Mouse (Mus musculus): Measurements from ENCODE around the gene Hist1h2ac. TPM values are rescaled to one million over a fixed set of nuclear protein-coding genes. Genes with fewer than 3 reads are reported as not detected.

Gene Hist1h2ac
- 0.79 and 0.84 TPM in 2 replicates for polyA plus RNA-seq (2014; fragmentation: Nextera tagmentation; extraction: Ambion mirVana)

- peak; percentile 99 for ATAC-seq (ENCODE audit: low FRiP score)
- H3K9me3 ChIP-seq (ENCODE audit: control insufficient read depth, low read length): no peaks in the 10 kb centered on the region
Measured at GRCm38 (mm10) chr13:23683755-23684281, at the start of gene Hist1h2ac, which contains the start of gene Hist1h2bc. Gene Hist1h2ac, minus strand, starts transcription at chr13:23683948. Gene Hist1h2bc, plus strand, starts transcription at chr13:23684199.

GRCm38 (mm10) chr13:23732156-23732804 is 48.5 kb upstream of the Hist1h2ac start:
- ATAC-seq (ENCODE audit: low FRiP score): no peak
- DNase-seq (ENCODE audit: low spot score): no peak
- WGBS: 27% methylated on average over 8 of the region's 8 CpGs

More at GRCm38 (mm10) chr13:23683755-23684281, at the start of gene Hist1h2ac, which contains the start of gene Hist1h2bc:
- Histone ChIP-seq H3K27ac (ENCODE audit: low read depth, low read length) (peak within 1 kb of the TSS; percentile 95), H3K4me2 (replicated peaks; ENCODE audit: low read depth, low read length) (peak within 1 kb of the TSS; percentile 76), H3K4me1 (replicated peaks; ENCODE audit: control insufficient read depth, insufficient read depth, low read length) (peaks cover 2% of the 10 kb centered on the region; the same call in 1 of the 2 replicates), H3K36me3 (ENCODE audit: control insufficient read depth, insufficient read depth, low read length) (no peaks in the 10 kb centered on the region), H3K4me3 (ENCODE audit: low read depth, low read length) (peak within 1 kb of the TSS; percentile 43), H3K9ac (ENCODE audit: low read depth, low read length) (peak within 1 kb of the TSS; percentile 66), H3K27me3 (ENCODE audit: control insufficient read depth, insufficient read depth, low read length) (no peaks in the 10 kb centered on the region)
- peak; percentile 89 for DNase-seq (ENCODE audit: low spot score)
- WGBS: 0% methylated on average over 29 of the region's 32 CpGs

GRCm38 (mm10) chr13:23730479-23730878 is 46.7 kb upstream of the Hist1h2ac start:
- no peaks in the 10 kb centered on the region for H3K27me3 ChIP-seq (ENCODE audit: control insufficient read depth, insufficient read depth, low read length)
- no peak overlapping the region for H3K27ac ChIP-seq (ENCODE audit: low read depth, low read length)
- H3K9me3 ChIP-seq (ENCODE audit: control insufficient read depth, low read length): no peaks in the 10 kb centered on the region
- H3K4me2 ChIP-seq (replicated peaks; ENCODE audit: low read depth, low read length): no peak overlapping the region
- ATAC-seq (ENCODE audit: low FRiP score): no peak
- H3K36me3 ChIP-seq (ENCODE audit: control insufficient read depth, insufficient read depth, low read length): no peaks in the 10 kb centered on the region
- H3K9ac ChIP-seq (ENCODE audit: low read depth, low read length): no peak overlapping the region
- WGBS: 40% methylated on average over 8 of the region's 8 CpGs
- H3K4me1 ChIP-seq (replicated peaks; ENCODE audit: control insufficient read depth, insufficient read depth, low read length): no peaks in the 10 kb centered on the region
- no peak overlapping the region for H3K4me3 ChIP-seq (ENCODE audit: low read depth, low read length)
- DNase-seq (ENCODE audit: low spot score): no peak

More at GRCm38 (mm10) chr13:23732156-23732804, 48.5 kb upstream of the Hist1h2ac start:
- Histone ChIP-seq H3K9me3 (ENCODE audit: control insufficient read depth, low read length) (no peaks in the 10 kb centered on the region), H3K4me3 (ENCODE audit: low read depth, low read length) (no peak overlapping the region), H3K27ac (ENCODE audit: low read depth, low read length) (no peak overlapping the region), H3K4me1 (replicated peaks; ENCODE audit: control insufficient read depth, insufficient read depth, low read length) (no peaks in the 10 kb centered on the region), H3K27me3 (ENCODE audit: control insufficient read depth, insufficient read depth, low read length) (no peaks in the 10 kb centered on the region), H3K36me3 (ENCODE audit: control insufficient read depth, insufficient read depth, low read length) (no peaks in the 10 kb centered on the region), H3K9ac (ENCODE audit: low read depth, low read length) (no peak overlapping the region), H3K4me2 (replicated peaks; ENCODE audit: low read depth, low read length) (no peak overlapping the region)

- Histone ChIP-seq H3K9me3 (ENCODE audit: control insufficient read depth, low read length) (no peaks in the 10 kb centered on the region), H3K27ac (ENCODE audit: low read depth, low read length) (no peak overlapping the region), H3K4me2 (replicated peaks; ENCODE audit: low read depth, low read length) (no peak overlapping the region), H3K4me1 (replicated peaks; ENCODE audit: control insufficient read depth, insufficient read depth, low read length) (no peaks in the 10 kb centered on the region), H3K36me3 (ENCODE audit: control insufficient read depth, insufficient read depth, low read length) (no peaks in the 10 kb centered on the region), H3K27me3 (ENCODE audit: control insufficient read depth, insufficient read depth, low read length) (no peaks in the 10 kb centered on the region), H3K4me3 (ENCODE audit: low read depth, low read length) (no peak overlapping the region), H3K9ac (ENCODE audit: low read depth, low read length) (no peak overlapping the region)
- 92% methylated on average over 5 of the region's 5 CpGs for WGBS
- ATAC-seq (ENCODE audit: low FRiP score) (no peak), DNase-seq (ENCODE audit: low spot score) (no peak)
Measured at GRCm38 (mm10) chr13:23729706-23730105, 46.0 kb upstream of the Hist1h2ac start.

- WGBS: 92% methylated on average over 9 of the region's 9 CpGs
- no peak for ATAC-seq (ENCODE audit: low FRiP score)
Measured at GRCm38 (mm10) chr13:23729192-23729525, 45.4 kb upstream of the Hist1h2ac start.

GRCm38 (mm10) chr13:23728472-23729191 is 44.9 kb upstream of the Hist1h2ac start:
- Histone ChIP-seq H3K36me3 (ENCODE audit: control insufficient read depth, insufficient read depth, low read length) (no peaks in the 10 kb centered on the region), H3K27me3 (ENCODE audit: control insufficient read depth, insufficient read depth, low read length) (no peaks in the 10 kb centered on the region), H3K9ac (ENCODE audit: low read depth, low read length) (no peak overlapping the region), H3K4me1 (replicated peaks; ENCODE audit: control insufficient read depth, insufficient read depth, low read length) (no peaks in the 10 kb centered on the region), H3K4me3 (ENCODE audit: low read depth, low read length) (no peak overlapping the region), H3K9me3 (ENCODE audit: control insufficient read depth, low read length) (no peaks in the 10 kb centered on the region), H3K27ac (ENCODE audit: low read depth, low read length) (no peak overlapping the region), H3K4me2 (replicated peaks; ENCODE audit: low read depth, low read length) (no peak overlapping the region)
- 84% methylated on average over 18 of the region's 18 CpGs for WGBS
- ATAC-seq (ENCODE audit: low FRiP score) (no peak), DNase-seq (ENCODE audit: low spot score) (no peak)

More at GRCm38 (mm10) chr13:23729192-23729525, 45.4 kb upstream of the Hist1h2ac start:
- Histone ChIP-seq H3K9me3 (ENCODE audit: control insufficient read depth, low read length) (no peaks in the 10 kb centered on the region), H3K9ac (ENCODE audit: low read depth, low read length) (no peak overlapping the region), H3K27me3 (ENCODE audit: control insufficient read depth, insufficient read depth, low read length) (no peaks in the 10 kb centered on the region), H3K4me1 (replicated peaks; ENCODE audit: control insufficient read depth, insufficient read depth, low read length) (no peaks in the 10 kb centered on the region), H3K27ac (ENCODE audit: low read depth, low read length) (no peak overlapping the region), H3K4me2 (replicated peaks; ENCODE audit: low read depth, low read length) (no peak overlapping the region), H3K36me3 (ENCODE audit: control insufficient read depth, insufficient read depth, low read length) (no peaks in the 10 kb centered on the region), H3K4me3 (ENCODE audit: low read depth, low read length) (no peak overlapping the region)
- no peak for DNase-seq (ENCODE audit: low spot score)

GRCm38 (mm10) chr13:23725213-23725612 is 41.5 kb upstream of the Hist1h2ac start:
- H3K27me3 ChIP-seq (ENCODE audit: control insufficient read depth, insufficient read depth, low read length): no peaks in the 10 kb centered on the region
- H3K36me3 ChIP-seq (ENCODE audit: control insufficient read depth, insufficient read depth, low read length): no peaks in the 10 kb centered on the region
- no peak overlapping the region for H3K4me2 ChIP-seq (replicated peaks; ENCODE audit: low read depth, low read length)
- no peak overlapping the region for H3K4me3 ChIP-seq (ENCODE audit: low read depth, low read length)
- 20% methylated on average over 1 of the region's 1 CpGs for WGBS
- no peaks in the 10 kb centered on the region for H3K4me1 ChIP-seq (replicated peaks; ENCODE audit: control insufficient read depth, insufficient read depth, low read length)
- DNase-seq (ENCODE audit: low spot score): no peak
- no peak overlapping the region for H3K9ac ChIP-seq (ENCODE audit: low read depth, low read length)
- H3K27ac ChIP-seq (ENCODE audit: low read depth, low read length): no peak overlapping the region
- ATAC-seq (ENCODE audit: low FRiP score): no peak
- no peaks in the 10 kb centered on the region for H3K9me3 ChIP-seq (ENCODE audit: control insufficient read depth, low read length)

- no peaks in the 10 kb centered on the region for H3K9me3 ChIP-seq (ENCODE audit: control insufficient read depth, low read length)
- H3K9ac ChIP-seq (ENCODE audit: low read depth, low read length): no peak overlapping the region
- H3K4me1 ChIP-seq (replicated peaks; ENCODE audit: control insufficient read depth, insufficient read depth, low read length): no peaks in the 10 kb centered on the region
- no peak for DNase-seq (ENCODE audit: low spot score)
- no peak overlapping the region for H3K4me2 ChIP-seq (replicated peaks; ENCODE audit: low read depth, low read length)
- no peaks in the 10 kb centered on the region for H3K27me3 ChIP-seq (ENCODE audit: control insufficient read depth, insufficient read depth, low read length)
- no peak overlapping the region for H3K27ac ChIP-seq (ENCODE audit: low read depth, low read length)
- no peak overlapping the region for H3K4me3 ChIP-seq (ENCODE audit: low read depth, low read length)
- WGBS: 90% methylated on average over 4 of the region's 4 CpGs
- ATAC-seq (ENCODE audit: low FRiP score): no peak
- H3K36me3 ChIP-seq (ENCODE audit: control insufficient read depth, insufficient read depth, low read length): no peaks in the 10 kb centered on the region
Measured at GRCm38 (mm10) chr13:23724239-23724638, 40.5 kb upstream of the Hist1h2ac start.

Data from hindbrain, embryonic 11.5 days (tissue).